In the genomic region with DNA sequence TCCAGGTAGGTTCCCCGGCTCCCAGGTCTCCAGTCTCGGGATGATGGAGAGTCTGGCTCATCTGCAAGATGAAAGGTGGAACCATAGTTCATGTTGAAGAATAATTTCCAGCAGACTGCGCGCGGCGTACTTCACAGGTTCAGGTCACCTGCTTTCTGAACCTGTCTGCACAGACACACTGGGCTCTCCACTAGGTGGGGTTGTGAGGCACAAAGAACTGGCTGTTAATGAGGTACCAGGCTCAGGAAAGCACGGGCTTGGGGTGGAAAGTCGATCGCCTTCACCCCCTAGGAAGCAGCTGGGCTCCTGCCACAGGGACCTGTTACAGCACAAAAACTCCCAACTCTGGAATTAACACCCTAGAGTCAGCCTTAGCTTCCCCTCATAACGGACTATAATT, we compare ENCODE assay signal across 10 mouse cellular contexts. TPM values are rescaled to one million over a fixed set of nuclear protein-coding genes. Genes with fewer than 3 reads are reported as not detected.
A peak's percentile ranks its signal among the peaks of the same experiment; 100 is the strongest.
DNase-seq lines count a peak whose midpoint lies in the region; ATAC-seq lines count a peak whose summit lies in the region.
"Had no signal": no experiment of that assay in that cellular context is flagged by ENCODE, and none has a peak within 500 bp of the region (broad histone marks: within the 10 kb centered on the region; RNA-seq: fewer than 3 reads in every experiment).

No protein-coding gene starts in this region.

- ATAC-seq in hindbrain, embryonic 14.5 days (ENCODE audit: low FRiP score): no peak
- ATAC-seq in hindbrain, embryonic 12.5 days (ENCODE audit: low FRiP score): no peak
- peak; percentile 86 for ATAC-seq in intestine, embryonic 16.5 days
- ATAC-seq in liver, embryonic 12.5 days: no peak

- H3K27me3 ChIP-seq in hindbrain, embryonic 14.5 days (ENCODE audit: control insufficient read depth, insufficient read depth, low read length): no peaks in the 10 kb centered on the region
- H3K27me3 ChIP-seq in hindbrain, embryonic 12.5 days: no peaks in the 10 kb centered on the region
- H3K27me3 ChIP-seq in intestine, embryonic 16.5 days (replicated peaks; ENCODE audit: control insufficient read depth, insufficient read depth, low read length): no peaks in the 10 kb centered on the region; the same call in 1 of the 2 replicates
- H3K27me3 ChIP-seq in liver, embryonic 12.5 days (replicated peaks): peaks cover 52% of the 10 kb centered on the region
- H3K27me3 ChIP-seq: embryonic facial prominence, embryonic 12.5 days had no signal

- H3K4me2 ChIP-seq in hindbrain, embryonic 14.5 days (replicated peaks): no peak overlapping the region
- no peak overlapping the region for H3K4me2 ChIP-seq in hindbrain, embryonic 12.5 days (replicated peaks)
- peak overlapping the region; percentile 42 for H3K4me2 ChIP-seq in intestine, embryonic 16.5 days (ENCODE audit: low read depth, low read length)
- peak overlapping the region; percentile 50 for H3K4me2 ChIP-seq in liver, embryonic 12.5 days
- H3K4me2 ChIP-seq: embryonic facial prominence, embryonic 12.5 days had no signal

- DNase-seq in hindbrain, embryonic 14.5 days (ENCODE audit: low spot score): peak; percentile 48
- peak; percentile 48 for DNase-seq in NIH3T3 (ENCODE audit: low read depth)
- peak; percentile 67 to 81 for DNase-seq in cerebellum, postnatal 14 days
- DNase-seq in right cerebral cortex, postnatal 10 days (ENCODE audit: low spot score in 2 of 2): peak; percentile 45 to 49
- no peak for DNase-seq in spleen, adult 12 weeks (ENCODE audit: low spot score)

- H3K4me1 ChIP-seq in hindbrain, embryonic 14.5 days (replicated peaks; ENCODE audit: control insufficient read depth, insufficient read depth, low read length): peaks cover 18% of the 10 kb centered on the region
- H3K4me1 ChIP-seq in hindbrain, embryonic 12.5 days: peaks cover 23% of the 10 kb centered on the region
- H3K4me1 ChIP-seq in intestine, embryonic 16.5 days (ENCODE audit: control insufficient read depth, insufficient read depth, low read length): peaks cover 11% of the 10 kb centered on the region
- H3K4me1 ChIP-seq in liver, embryonic 12.5 days: peaks cover 9% of the 10 kb centered on the region

- H3K36me3 ChIP-seq in hindbrain, embryonic 14.5 days (replicated peaks; ENCODE audit: control insufficient read depth, insufficient read depth): peaks cover 62% of the 10 kb centered on the region
- H3K36me3 ChIP-seq in hindbrain, embryonic 12.5 days: peaks cover 32% of the 10 kb centered on the region
- H3K36me3 ChIP-seq in intestine, embryonic 16.5 days (ENCODE audit: control insufficient read depth, insufficient read depth, low read length): no peaks in the 10 kb centered on the region
- no peaks in the 10 kb centered on the region for H3K36me3 ChIP-seq in liver, embryonic 12.5 days

- no peaks in the 10 kb centered on the region for H3K9me3 ChIP-seq in hindbrain, embryonic 14.5 days (ENCODE audit: control insufficient read depth, low read length)
- no peaks in the 10 kb centered on the region for H3K9me3 ChIP-seq in hindbrain, embryonic 12.5 days (replicated peaks)
- no peaks in the 10 kb centered on the region for H3K9me3 ChIP-seq in intestine, embryonic 16.5 days (ENCODE audit: control insufficient read depth, low read length)
- no peaks in the 10 kb centered on the region for H3K9me3 ChIP-seq in liver, embryonic 12.5 days (replicated peaks)
- H3K9me3 ChIP-seq: embryonic facial prominence, embryonic 12.5 days; midbrain, embryonic 12.5 days had no signal

- no peak overlapping the region; the same call in 1 of the 2 replicates for H3K9ac ChIP-seq in hindbrain, embryonic 14.5 days
- no peak overlapping the region for H3K9ac ChIP-seq in hindbrain, embryonic 12.5 days
- H3K9ac ChIP-seq in intestine, embryonic 16.5 days (ENCODE audit: low read depth, low read length): no peak overlapping the region
- H3K9ac ChIP-seq in liver, embryonic 12.5 days: no peak overlapping the region
- H3K9ac ChIP-seq: embryonic facial prominence, embryonic 12.5 days; midbrain, embryonic 12.5 days had no signal

- H3K4me3 ChIP-seq in hindbrain, embryonic 14.5 days (replicated peaks; ENCODE audit: low read length): no peak overlapping the region
- no peak overlapping the region for H3K4me3 ChIP-seq in hindbrain, embryonic 12.5 days
- H3K4me3 ChIP-seq in intestine, embryonic 16.5 days (ENCODE audit: low read length): peak overlapping the region; percentile 19
- H3K4me3 ChIP-seq in liver, embryonic 12.5 days: peak overlapping the region; percentile 9; the same call in 1 of the 2 replicates
- H3K4me3 ChIP-seq: embryonic facial prominence, embryonic 12.5 days; midbrain, embryonic 12.5 days had no signal

- H3K27ac ChIP-seq in hindbrain, embryonic 14.5 days: no peak overlapping the region
- H3K27ac ChIP-seq in hindbrain, embryonic 12.5 days: no peak overlapping the region
- H3K27ac ChIP-seq in intestine, embryonic 16.5 days (ENCODE audit: low read length): no peak overlapping the region
- no peak overlapping the region for H3K27ac ChIP-seq in liver, embryonic 12.5 days
- H3K27ac ChIP-seq: embryonic facial prominence, embryonic 12.5 days had no signal

- 19% methylated on average over 10 of the region's 10 CpGs for WGBS in hindbrain, embryonic 14.5 days
- WGBS in hindbrain, embryonic 12.5 days: 23% methylated on average over 10 of the region's 10 CpGs
- WGBS in intestine, embryonic 16.5 days: 21% methylated on average over 10 of the region's 10 CpGs
- 13% methylated on average over 10 of the region's 10 CpGs for WGBS in liver, embryonic 12.5 days (ENCODE audit: insufficient replicate concordance)

RNA-seq across cellular contexts. Expression of gene Dlat, which starts 34.1 kb away (rescaled TPM):
- 65.1 and 72.0 TPM in 2 replicates for polyA plus RNA-seq in hindbrain, embryonic 14.5 days (2014; fragmentation: Nextera tagmentation; extraction: Ambion mirVana)
- polyA plus RNA-seq in hindbrain, embryonic 12.5 days (2016; fragmentation: Nextera tagmentation; extraction: Ambion mirVana): 41.5 and 54.8 TPM in 2 replicates
- polyA plus RNA-seq in intestine, embryonic 16.5 days (2015; fragmentation: Nextera tagmentation; extraction: Ambion mirVana): 61.0 and 63.7 TPM in 2 replicates
- polyA plus RNA-seq in liver, embryonic 12.5 days (2016; fragmentation: Nextera tagmentation; extraction: Ambion mirVana): 47.2 and 47.9 TPM in 2 replicates

RNA-seq across cellular contexts. Expression of gene Dixdc1, which starts 45.7 kb away (rescaled TPM):
- 35.3 and 37.2 TPM in 2 replicates for polyA plus RNA-seq in hindbrain, embryonic 14.5 days (2014; fragmentation: Nextera tagmentation; extraction: Ambion mirVana)
- 33.7 and 35.2 TPM in 2 replicates for polyA plus RNA-seq in hindbrain, embryonic 12.5 days (2016; fragmentation: Nextera tagmentation; extraction: Ambion mirVana)
- 4.8 TPM in 2 replicates for polyA plus RNA-seq in intestine, embryonic 16.5 days (2015; fragmentation: Nextera tagmentation; extraction: Ambion mirVana)
- polyA plus RNA-seq in liver, embryonic 12.5 days (2016; fragmentation: Nextera tagmentation; extraction: Ambion mirVana): 1.1 and 1.2 TPM in 2 replicates

RNA-seq across cellular contexts. Expression of gene 2310030G06Rik, which starts 52.7 kb away (rescaled TPM):
- polyA plus RNA-seq in hindbrain, embryonic 14.5 days (2014; fragmentation: Nextera tagmentation; extraction: Ambion mirVana): 1.7 and 2.1 TPM in 2 replicates
- 2.5 TPM in 2 replicates for polyA plus RNA-seq in hindbrain, embryonic 12.5 days (2016; fragmentation: Nextera tagmentation; extraction: Ambion mirVana)
- polyA plus RNA-seq in intestine, embryonic 16.5 days (2015; fragmentation: Nextera tagmentation; extraction: Ambion mirVana): 21.3 and 23.5 TPM in 2 replicates
- 2.0 and 2.5 TPM in 2 replicates for polyA plus RNA-seq in liver, embryonic 12.5 days (2016; fragmentation: Nextera tagmentation; extraction: Ambion mirVana)

RNA-seq across cellular contexts. Expression of gene Cryab, which starts 57.5 kb away (rescaled TPM):
- polyA plus RNA-seq in hindbrain, embryonic 14.5 days (2014; fragmentation: Nextera tagmentation; extraction: Ambion mirVana): 11.9 and 14.9 TPM in 2 replicates
- 11.9 and 20.7 TPM in 2 replicates for polyA plus RNA-seq in hindbrain, embryonic 12.5 days (2016; fragmentation: Nextera tagmentation; extraction: Ambion mirVana)
- 62.8 and 63.6 TPM in 2 replicates for polyA plus RNA-seq in intestine, embryonic 16.5 days (2015; fragmentation: Nextera tagmentation; extraction: Ambion mirVana)
- 6.6 and 7.8 TPM in 2 replicates for polyA plus RNA-seq in liver, embryonic 12.5 days (2016; fragmentation: Nextera tagmentation; extraction: Ambion mirVana)

RNA-seq across cellular contexts. Expression of gene Hspb2, which starts 58.5 kb away (rescaled TPM):
- 0.83 and 1.8 TPM in 2 replicates for polyA plus RNA-seq in hindbrain, embryonic 14.5 days (2014; fragmentation: Nextera tagmentation; extraction: Ambion mirVana)
- 1.7 and 6.9 TPM in 2 replicates for polyA plus RNA-seq in hindbrain, embryonic 12.5 days (2016; fragmentation: Nextera tagmentation; extraction: Ambion mirVana)
- polyA plus RNA-seq in intestine, embryonic 16.5 days (2015; fragmentation: Nextera tagmentation; extraction: Ambion mirVana): 5.0 TPM in 2 replicates
- polyA plus RNA-seq in liver, embryonic 12.5 days (2016; fragmentation: Nextera tagmentation; extraction: Ambion mirVana): 0.82 and 1.2 TPM in 2 replicates

Comparison
In these comparisons a context has a peak if more than half of its experiments do, and no peak if none do; other contexts are left out.
1. H3K4me2 ChIP-seq: peak in intestine, embryonic 16.5 days (single experiment) and liver, embryonic 12.5 days (single experiment); none in hindbrain, embryonic 14.5 days (single experiment) and hindbrain, embryonic 12.5 days (single experiment).
2. H3K4me3 ChIP-seq: peak in intestine, embryonic 16.5 days (single experiment) and liver, embryonic 12.5 days (single experiment); none in hindbrain, embryonic 14.5 days (single experiment) and hindbrain, embryonic 12.5 days (single experiment).